Mouse (Mus musculus): ENCODE measurements around the gene Slc27a1. TPM values are rescaled to one million over a fixed set of nuclear protein-coding genes. Genes with fewer than 3 reads are reported as not detected.

Slc27a1 gene
- polyA plus RNA-seq (2015; fragmentation: Nextera tagmentation; extraction: Ambion mirVana) = 7.9 and 14.5 TPM in 2 replicates

DNA sequence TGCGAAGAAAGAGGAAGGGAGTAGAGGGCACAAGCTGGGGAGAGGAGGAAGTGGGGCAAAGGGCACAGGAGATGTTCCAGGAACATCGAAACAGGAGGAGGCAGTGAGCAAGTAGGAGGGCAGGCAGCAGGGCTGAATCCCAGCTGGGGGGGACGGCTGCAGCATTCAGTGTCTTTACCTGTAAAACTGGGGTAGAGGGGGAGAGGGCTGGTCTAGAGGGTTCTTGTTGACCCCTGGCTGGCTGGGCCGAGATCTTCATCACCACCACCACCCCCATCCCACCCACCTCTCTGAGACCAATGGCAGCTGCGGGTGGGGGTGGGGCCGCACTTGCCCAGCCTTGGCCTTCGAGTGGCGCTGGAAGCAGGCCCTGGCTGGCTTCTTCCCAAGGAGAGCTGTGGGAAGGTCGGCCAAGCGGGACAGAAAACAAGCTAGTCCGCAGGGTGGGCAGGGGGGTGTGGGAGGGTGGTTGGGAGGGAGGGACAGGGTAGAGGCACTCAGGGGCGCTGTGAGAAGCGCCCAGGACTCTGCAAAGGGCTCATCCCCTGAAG lies at the start of gene Slc27a1:
Slc27a1 (plus strand) TSS at position 496 of the 551 bp plus-strand sequence.

DNA sequence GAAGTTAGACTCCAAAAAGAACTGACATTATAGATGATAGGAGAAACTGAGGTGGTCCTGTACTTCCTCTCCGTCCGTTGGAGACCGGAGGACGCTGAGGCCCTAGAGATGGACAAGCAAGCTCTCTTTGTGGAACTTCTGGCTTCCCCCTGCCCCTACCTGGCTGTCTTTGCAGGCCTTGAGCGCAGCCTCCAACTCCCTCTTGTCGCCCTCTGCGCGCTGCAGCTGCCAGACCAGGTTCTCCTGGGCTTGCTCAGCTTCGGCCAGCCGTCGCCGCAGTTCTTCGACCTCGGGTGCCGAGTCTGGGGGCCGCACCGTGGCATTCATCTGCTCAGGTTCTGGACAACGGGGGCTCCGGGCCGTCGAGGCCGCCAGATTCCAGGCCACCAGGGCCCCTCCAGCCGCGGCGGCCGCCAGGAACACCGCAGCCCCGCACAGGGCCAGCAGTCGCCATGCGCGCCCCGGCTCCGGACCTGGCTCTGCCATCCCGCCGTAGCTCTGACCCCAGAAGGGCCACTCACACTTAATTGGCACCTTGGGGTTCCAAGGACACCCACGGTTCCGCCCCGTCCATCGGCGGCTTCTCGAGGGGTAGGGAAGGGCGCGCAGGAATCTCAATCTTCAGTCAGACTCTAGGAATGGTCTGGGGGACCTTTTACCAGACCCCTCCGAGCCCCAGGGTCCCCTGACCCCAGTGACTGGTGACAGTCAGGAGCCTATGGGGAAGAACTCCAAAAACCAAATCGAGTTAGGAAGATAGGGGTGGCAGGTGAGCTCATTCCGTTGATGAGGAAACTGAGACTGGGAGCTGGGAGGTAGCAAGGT lies 43.2 kb upstream of the Slc27a1 start, which contains the start of gene Ccdc194:
Ccdc194 (minus strand) TSS at position 486 of the 825 bp plus-strand sequence.

DNA sequence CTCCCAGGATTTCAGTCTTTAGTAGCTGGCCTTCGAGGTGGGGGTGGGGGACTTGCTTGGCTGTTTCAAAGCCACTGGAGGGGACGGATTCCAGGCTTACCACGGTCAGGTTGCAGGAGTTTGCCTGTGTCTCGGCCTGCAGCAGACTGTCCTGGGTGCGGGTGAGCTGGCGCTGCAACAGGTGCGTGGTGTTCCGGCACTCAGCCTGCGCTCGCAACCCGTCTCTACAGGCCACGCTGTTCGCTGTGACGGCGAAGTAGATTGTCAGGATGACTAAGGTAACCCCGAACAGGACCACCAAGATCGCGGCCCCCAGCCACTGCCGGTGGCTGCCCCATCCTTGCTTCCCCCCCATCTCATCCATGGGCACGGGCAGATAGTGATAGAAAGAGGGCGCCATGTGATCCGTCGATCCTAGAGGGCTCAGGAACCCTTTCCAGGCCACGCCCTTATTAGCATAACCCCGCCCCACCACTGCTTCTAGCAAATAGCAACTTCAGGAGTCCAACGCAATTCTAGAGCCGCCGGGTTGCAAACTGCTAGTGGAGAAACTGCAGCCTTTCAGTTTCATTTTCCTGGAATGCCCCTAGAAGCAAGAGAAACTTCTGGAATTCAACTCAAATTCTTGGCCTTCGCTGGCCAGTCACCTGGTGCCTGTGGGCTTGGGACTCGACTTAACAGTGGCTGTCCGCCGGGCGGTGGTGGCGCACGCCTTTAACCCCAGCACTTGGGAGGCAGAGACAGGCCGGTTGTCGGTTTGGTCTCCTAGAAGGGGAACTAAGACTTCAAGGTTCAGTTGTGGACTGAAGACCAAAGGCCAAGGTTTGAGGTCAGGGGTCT lies 31.4 kb upstream of the Slc27a1 start, which contains the start of gene Bst2:
Bst2 (minus strand) TSS at position 429 of the 840 bp plus-strand sequence.

DNA sequence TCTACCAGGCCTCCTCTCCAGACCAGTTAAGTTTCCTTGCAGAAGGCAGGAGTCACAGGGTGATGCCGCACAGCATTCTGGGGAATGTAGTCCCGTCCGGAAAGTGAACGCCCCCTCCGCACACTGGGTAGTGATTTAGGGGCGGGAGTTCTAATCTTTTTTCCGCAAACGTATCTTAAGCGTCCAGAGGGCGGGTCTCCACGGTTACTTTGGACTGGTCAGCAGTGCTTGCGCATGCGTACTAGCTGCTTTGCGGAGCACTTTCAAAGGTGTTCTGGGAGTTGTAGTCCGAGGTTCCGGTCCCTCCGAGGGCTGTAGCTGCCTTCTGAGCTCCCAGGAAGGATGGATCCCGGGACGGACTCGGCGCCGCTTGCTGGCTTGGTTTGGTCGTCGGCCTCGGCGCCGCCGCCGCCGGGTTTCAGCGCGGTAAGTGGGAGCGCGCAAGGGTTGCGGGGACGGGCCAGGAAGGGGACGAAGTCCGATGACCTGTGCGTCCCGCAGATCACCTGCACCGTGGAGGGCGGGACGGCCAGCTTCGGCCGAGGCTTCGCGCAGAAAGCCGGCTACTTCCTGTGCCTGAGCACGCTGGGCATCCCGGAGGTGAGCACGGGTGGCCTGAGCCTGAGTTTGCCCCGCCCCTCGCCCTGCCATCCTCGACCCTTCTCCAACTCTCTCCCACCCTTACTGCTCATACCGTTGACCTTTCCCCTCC lies 25.9 kb upstream of the Slc27a1 start, which contains the start of gene Mvb12a:
Mvb12a (plus strand) TSS at position 291 of the 712 bp plus-strand sequence.

DNA sequence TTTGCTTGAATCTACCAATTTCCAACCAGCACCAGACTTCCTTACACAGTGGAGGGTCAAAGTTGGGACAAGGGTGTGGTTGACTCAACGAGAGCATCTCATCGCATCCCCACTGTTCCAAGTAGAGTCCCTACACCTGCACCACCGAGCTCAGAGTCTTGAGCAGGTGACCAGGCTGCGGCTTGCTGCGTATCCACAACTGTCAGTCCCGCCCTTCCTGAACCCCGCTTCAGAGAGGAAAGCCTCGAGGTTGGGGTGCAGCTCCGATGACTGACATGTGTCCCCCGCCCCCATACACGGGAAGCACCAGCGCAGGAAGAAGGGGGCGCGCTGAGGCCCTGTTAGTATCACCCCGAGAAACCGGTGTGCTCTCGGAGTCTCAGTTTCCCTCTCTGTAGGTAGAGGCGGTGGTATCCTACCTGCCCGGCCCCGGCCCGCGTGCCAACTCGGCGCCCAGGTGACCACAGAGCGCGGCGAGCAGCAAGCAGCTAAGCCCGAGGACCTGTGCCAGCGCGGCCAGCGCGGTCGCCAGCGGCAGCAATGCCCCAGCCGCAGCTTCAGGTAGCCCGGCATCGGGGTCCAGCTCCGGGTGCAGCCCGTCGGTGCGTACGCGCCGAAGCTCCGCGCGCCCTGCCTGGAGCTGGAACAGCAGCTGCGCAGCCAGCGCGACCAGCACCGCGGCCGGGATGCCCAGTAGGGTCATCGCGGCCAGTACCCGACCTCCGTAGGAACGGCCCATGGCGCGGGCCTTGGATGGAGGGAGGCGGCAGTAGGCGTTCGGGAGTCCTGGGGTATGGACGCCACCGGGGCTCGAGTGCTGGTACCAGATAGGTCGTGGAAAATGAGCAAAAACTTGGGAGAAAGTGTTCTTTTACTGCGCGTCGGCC lies 10.4 kb upstream of the Slc27a1 start, which contains the start of gene Tmem221:
Tmem221 (minus strand) TSS at position 801 of the 887 bp plus-strand sequence.

DNA sequence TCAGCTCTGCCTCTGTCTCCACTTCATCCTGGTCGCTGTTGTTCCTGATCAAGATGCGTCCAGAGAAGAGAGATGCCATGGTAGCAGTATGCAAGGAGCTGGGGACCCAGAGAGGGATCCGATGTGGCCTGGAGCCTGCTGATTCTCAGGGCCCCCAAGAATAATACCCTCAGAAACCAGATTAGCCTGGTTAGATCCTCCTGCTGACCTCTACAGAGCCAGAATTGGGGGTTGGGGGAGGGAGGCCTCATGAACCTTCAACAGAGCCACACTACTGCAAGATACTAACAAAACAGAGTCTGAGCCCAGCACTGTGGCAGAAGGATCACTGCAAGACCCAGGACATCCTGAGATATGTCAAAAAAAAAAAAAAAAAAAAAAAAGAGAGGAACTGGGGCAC lies 2.2 kb upstream of the Slc27a1 start, which contains the start of gene Nxnl1:
Nxnl1 (minus strand) TSS at position 101 of the 400 bp plus-strand sequence.

DNA sequence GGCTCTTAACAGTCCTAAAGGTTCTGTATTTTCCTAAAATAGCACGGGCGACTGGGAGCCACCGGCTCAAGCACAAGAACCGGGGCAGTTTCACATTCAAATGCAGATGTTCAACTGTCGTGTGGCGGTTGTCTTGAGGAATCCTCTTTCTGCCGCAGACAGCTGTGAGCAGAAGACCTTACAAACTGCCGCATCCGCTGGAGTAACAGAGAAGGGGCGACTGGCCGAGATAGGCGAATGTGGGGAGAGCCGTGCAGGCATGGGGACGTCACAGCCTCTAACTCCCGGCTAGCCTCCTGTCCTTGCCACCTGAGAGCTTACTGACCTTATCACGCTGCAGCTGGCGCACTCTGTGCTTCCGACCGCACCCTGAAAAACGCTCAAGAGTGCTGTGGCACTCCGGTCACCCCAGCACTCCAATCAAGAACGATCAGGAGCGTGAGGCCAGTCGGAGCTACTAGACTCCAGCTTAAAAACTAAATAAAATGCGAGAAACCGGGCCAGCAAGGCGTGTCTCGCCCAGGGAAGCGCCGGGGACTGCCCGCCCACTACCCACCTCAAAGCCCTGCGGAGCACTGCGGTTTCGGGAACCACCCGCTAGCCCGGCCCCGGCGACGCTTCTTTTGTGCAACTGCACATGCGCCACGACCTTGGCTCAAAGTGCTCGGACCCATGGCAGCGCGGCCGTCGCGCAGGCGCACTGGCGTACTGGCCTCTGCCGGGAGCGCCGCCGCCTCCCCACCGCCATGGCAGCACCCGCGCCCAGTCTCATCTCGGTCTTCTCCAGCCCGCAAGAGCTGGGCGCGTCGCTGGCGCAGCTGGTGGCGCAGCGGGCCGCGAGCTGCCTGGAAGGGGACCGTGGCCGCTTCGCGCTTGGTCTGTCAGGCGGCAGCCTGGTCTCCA lies 23.0 kb downstream of the Slc27a1 start, which contains the start of gene Pgls:
Pgls (plus strand) TSS at position 706 of the 903 bp plus-strand sequence.

DNA sequence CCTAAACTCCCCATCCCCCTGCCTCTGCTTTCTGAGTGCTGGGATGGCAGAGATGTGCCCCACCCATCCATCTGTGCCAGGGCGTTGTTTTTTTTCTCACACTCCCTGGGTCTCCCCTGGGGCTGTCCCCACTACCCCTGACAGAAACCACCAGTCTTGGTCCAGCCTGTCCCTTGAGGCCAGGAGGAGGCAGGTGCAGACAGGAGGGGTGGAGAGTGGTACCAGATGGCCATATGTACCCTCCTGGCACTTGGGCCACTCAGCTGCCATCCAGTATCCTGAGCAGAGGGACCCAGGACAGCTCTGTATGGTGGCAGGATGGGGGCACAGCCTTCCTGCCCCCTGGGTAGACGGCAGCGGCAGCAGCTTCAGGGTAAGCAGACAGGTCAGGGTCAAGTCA lies 28.8 kb downstream of the Slc27a1 start, which contains the start of gene Fam129c:
Fam129c (plus strand) TSS at position 198 of the 400 bp plus-strand sequence.

DNA sequence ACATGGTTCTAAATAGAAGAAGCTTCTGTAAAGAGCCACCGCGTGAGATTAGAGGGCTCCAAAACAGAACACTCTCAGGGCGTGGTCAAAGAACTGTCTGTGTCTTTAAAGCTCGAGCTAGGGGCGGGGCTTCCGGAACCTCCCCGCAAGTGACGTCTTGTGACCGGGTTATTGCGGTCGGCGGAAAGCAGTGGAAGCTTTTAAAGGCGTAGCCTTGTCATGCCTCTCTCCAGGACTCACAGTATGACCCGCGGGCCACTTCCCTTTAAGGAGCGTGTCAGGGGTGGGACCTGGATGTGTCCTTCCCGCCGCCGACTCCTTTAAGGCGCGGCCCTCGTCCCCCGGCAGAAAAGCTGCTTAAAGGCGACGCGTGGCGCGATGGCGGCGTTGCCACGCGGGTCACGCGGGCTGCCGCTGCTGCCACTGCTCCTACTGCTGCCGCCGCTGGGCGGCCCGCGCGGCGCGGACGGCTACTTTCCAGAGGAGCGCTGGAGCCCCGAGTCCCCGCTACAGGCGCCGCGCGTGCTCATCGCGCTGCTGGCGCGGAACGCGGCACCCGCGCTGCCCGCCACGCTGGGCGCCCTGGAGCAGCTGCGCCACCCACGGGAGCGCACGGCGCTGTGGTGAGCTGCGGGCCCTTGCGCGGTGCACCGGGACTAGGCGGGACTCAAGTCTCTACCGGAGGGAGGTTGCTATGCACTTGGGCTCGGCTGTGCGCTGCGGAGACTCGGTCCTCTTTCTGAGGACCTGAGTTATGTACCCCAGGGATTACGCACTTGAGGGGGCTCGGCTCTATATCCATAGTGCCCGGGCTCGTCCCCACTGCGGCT lies 42.4 kb downstream of the Slc27a1 start, which contains the start of gene Colgalt1:
Colgalt1 (plus strand) TSS at position 177 of the 830 bp plus-strand sequence.

Other genes with a start within 250 kb of the Slc27a1 start
- gene Use1, start 202.0 kb upstream of the Slc27a1 start, polyA plus RNA-seq (2015; fragmentation: Nextera tagmentation; extraction: Ambion mirVana) = 74.6 and 89.0 TPM in 2 replicates
- 7.8 and 8.6 TPM in 2 replicates for gene Ocel1, start 197.6 kb upstream of the Slc27a1 start, polyA plus RNA-seq (2015; fragmentation: Nextera tagmentation; extraction: Ambion mirVana)
- gene Nr2f6, start 186.9 kb upstream of the Slc27a1 start, polyA plus RNA-seq (2015; fragmentation: Nextera tagmentation; extraction: Ambion mirVana) = 9.6 and 13.2 TPM in 2 replicates
- 7.3 and 10.4 TPM in 2 replicates for gene Ushbp1, start 173.1 kb upstream of the Slc27a1 start, polyA plus RNA-seq (2015; fragmentation: Nextera tagmentation; extraction: Ambion mirVana)
- gene Babam1, start 172.0 kb upstream of the Slc27a1 start, polyA plus RNA-seq (2015; fragmentation: Nextera tagmentation; extraction: Ambion mirVana) = 58.4 and 62.9 TPM in 2 replicates
- 44.9 and 47.2 TPM in 2 replicates for gene Ankle1, start 162.9 kb upstream of the Slc27a1 start, polyA plus RNA-seq (2015; fragmentation: Nextera tagmentation; extraction: Ambion mirVana)
- gene Abhd8, start 105.2 kb upstream of the Slc27a1 start, polyA plus RNA-seq (2015; fragmentation: Nextera tagmentation; extraction: Ambion mirVana) = 12.1 and 15.6 TPM in 2 replicates
- gene Mrpl34, start 103.9 kb upstream of the Slc27a1 start, polyA plus RNA-seq (2015; fragmentation: Nextera tagmentation; extraction: Ambion mirVana) = 132 and 137 TPM in 2 replicates
- 57.6 and 58.7 TPM in 2 replicates for gene Dda1, start 99.7 kb upstream of the Slc27a1 start, polyA plus RNA-seq (2015; fragmentation: Nextera tagmentation; extraction: Ambion mirVana)
- 0.48 and 0.53 TPM in 2 replicates for gene Ano8, start 82.9 kb upstream of the Slc27a1 start, polyA plus RNA-seq (2015; fragmentation: Nextera tagmentation; extraction: Ambion mirVana)
- gene Gtpbp3, start 80.8 kb upstream of the Slc27a1 start, polyA plus RNA-seq (2015; fragmentation: Nextera tagmentation; extraction: Ambion mirVana) = 8.7 and 9.3 TPM in 2 replicates
- gene Plvap, start 57.1 kb upstream of the Slc27a1 start, polyA plus RNA-seq (2015; fragmentation: Nextera tagmentation; extraction: Ambion mirVana) = 80.9 and 96.7 TPM in 2 replicates
- gene Ccdc194, start 43.2 kb upstream of the Slc27a1 start, polyA plus RNA-seq (2015; fragmentation: Nextera tagmentation; extraction: Ambion mirVana) = 0.11 and 0.13 TPM in 2 replicates
- 74.9 and 101 TPM in 2 replicates for gene Bst2, start 31.4 kb upstream of the Slc27a1 start, polyA plus RNA-seq (2015; fragmentation: Nextera tagmentation; extraction: Ambion mirVana)
- gene Mvb12a, start 26.0 kb upstream of the Slc27a1 start, polyA plus RNA-seq (2015; fragmentation: Nextera tagmentation; extraction: Ambion mirVana) = 45.0 and 54.4 TPM in 2 replicates
- 3.3 and 4.9 TPM in 2 replicates for gene Tmem221, start 10.0 kb upstream of the Slc27a1 start, polyA plus RNA-seq (2015; fragmentation: Nextera tagmentation; extraction: Ambion mirVana)
- gene Nxnl1, start 2.3 kb upstream of the Slc27a1 start, polyA plus RNA-seq (2015; fragmentation: Nextera tagmentation; extraction: Ambion mirVana) = 0.05 and 0.08 TPM in 2 replicates
- gene Pgls, start 23.3 kb downstream of the Slc27a1 start, polyA plus RNA-seq (2015; fragmentation: Nextera tagmentation; extraction: Ambion mirVana) = 174 and 198 TPM in 2 replicates
- gene Fam129c, start 28.8 kb downstream of the Slc27a1 start, polyA plus RNA-seq (2015; fragmentation: Nextera tagmentation; extraction: Ambion mirVana) = 8.2 and 11.6 TPM in 2 replicates
- 34.5 and 44.4 TPM in 2 replicates for gene Colgalt1, start 42.1 kb downstream of the Slc27a1 start, polyA plus RNA-seq (2015; fragmentation: Nextera tagmentation; extraction: Ambion mirVana)
- 0.24 and 0.53 TPM in 2 replicates for gene Unc13a, start 102.9 kb downstream of the Slc27a1 start, polyA plus RNA-seq (2015; fragmentation: Nextera tagmentation; extraction: Ambion mirVana)
- gene Jak3, start 107.4 kb downstream of the Slc27a1 start, polyA plus RNA-seq (2015; fragmentation: Nextera tagmentation; extraction: Ambion mirVana) = 7.5 and 9.3 TPM in 2 replicates
- gene Insl3, start 120.3 kb downstream of the Slc27a1 start, polyA plus RNA-seq (2015; fragmentation: Nextera tagmentation; extraction: Ambion mirVana) = 5.0 and 6.6 TPM in 2 replicates
- gene B3gnt3, start 132.9 kb downstream of the Slc27a1 start, polyA plus RNA-seq (2015; fragmentation: Nextera tagmentation; extraction: Ambion mirVana) = 4.3 and 5.0 TPM in 2 replicates
- 48.8 and 51.1 TPM in 2 replicates for gene Fcho1, start 156.8 kb downstream of the Slc27a1 start, polyA plus RNA-seq (2015; fragmentation: Nextera tagmentation; extraction: Ambion mirVana)